In genomic region chr2:129166466-129167463, GRCm38 (mm10) we compare ENCODE assay signal across 15 mouse cellular contexts. TPM values are rescaled to one million over a fixed set of nuclear protein-coding genes. Genes with fewer than 3 reads are reported as not detected.
DNase-seq lines count a peak whose midpoint lies in the region; ATAC-seq lines count a peak whose summit lies in the region.
"Had no signal": no experiment of that assay in that cellular context is flagged by ENCODE, and none has a peak within 500 bp of the region (broad histone marks: within the 10 kb centered on the region; RNA-seq: fewer than 3 reads in every experiment).

No protein-coding gene starts in this region.

- no peaks in the 10 kb centered on the region for H3K4me1 ChIP-seq in kidney, embryonic 16.5 days (ENCODE audit: insufficient read depth, low read length)
- peaks cover 4% of the 10 kb centered on the region; the same call in 1 of the 2 replicates for H3K4me1 ChIP-seq in heart, embryonic 15.5 days (replicated peaks)
- no peaks in the 10 kb centered on the region for H3K4me1 ChIP-seq in midbrain, embryonic 13.5 days (replicated peaks)
- H3K4me1 ChIP-seq: limb, embryonic 10.5 days; liver, embryonic 15.5 days; neural tube, embryonic 12.5 days had no signal

- H3K4me3 ChIP-seq in kidney, embryonic 16.5 days (ENCODE audit: low read length): no peak overlapping the region
- no peak overlapping the region for H3K4me3 ChIP-seq in heart, embryonic 15.5 days
- H3K4me3 ChIP-seq in midbrain, embryonic 13.5 days (replicated peaks): no peak overlapping the region
- H3K4me3 ChIP-seq: erythroblast, embryonic 14.5 days; limb, embryonic 10.5 days; liver, embryonic 15.5 days; neural tube, embryonic 12.5 days had no signal

- peaks cover 3% of the 10 kb centered on the region; the same call in 1 of the 2 replicates for H3K9me3 ChIP-seq in kidney, embryonic 16.5 days (ENCODE audit: low read length)
- peaks cover 4% of the 10 kb centered on the region; the same call in 1 of the 2 replicates for H3K9me3 ChIP-seq in heart, embryonic 15.5 days (replicated peaks)
- H3K9me3 ChIP-seq in midbrain, embryonic 13.5 days: 0 out of 2 replicates have a peak, but pooled peaks cover 3% of the 10 kb centered on the region
- H3K9me3 ChIP-seq: limb, embryonic 10.5 days; liver, embryonic 15.5 days; neural tube, embryonic 12.5 days had no signal

- 0 out of 2 replicates have a peak overlapping the region, but pooled peaks have one; percentile 32 for H3K27ac ChIP-seq in kidney, embryonic 16.5 days (ENCODE audit: low read length)
- peak overlapping the region; percentile 52 for H3K27ac ChIP-seq in heart, embryonic 15.5 days
- H3K27ac ChIP-seq in midbrain, embryonic 13.5 days: no peak overlapping the region
- H3K27ac ChIP-seq: limb, embryonic 10.5 days; liver, embryonic 15.5 days; neural tube, embryonic 12.5 days had no signal

- WGBS in kidney, embryonic 16.5 days: 78% methylated on average over 10 of the region's 10 CpGs
- WGBS in heart, embryonic 15.5 days: 41% methylated on average over 10 of the region's 10 CpGs
- WGBS in midbrain, embryonic 13.5 days: 70% methylated on average over 10 of the region's 10 CpGs

- no peaks in the 10 kb centered on the region for H3K27me3 ChIP-seq in kidney, embryonic 16.5 days (ENCODE audit: insufficient read depth, low read length)
- no peaks in the 10 kb centered on the region for H3K27me3 ChIP-seq in heart, embryonic 15.5 days
- no peaks in the 10 kb centered on the region for H3K27me3 ChIP-seq in midbrain, embryonic 13.5 days
- H3K27me3 ChIP-seq: neural tube, embryonic 12.5 days had no signal

- no peak for DNase-seq in kidney, postnatal 4 days
- DNase-seq in 416B (ENCODE audit: low read depth): peak; percentile 86
- DNase-seq in MN1 (ENCODE audit: low spot score): peak; percentile 33
- no peak for DNase-seq in right cerebral cortex, postnatal 25 days
- DNase-seq: adrenal gland, postnatal 36 days; kidney, postnatal 10 days; midbrain, embryonic 14.5 days had no signal

- H3K4me2 ChIP-seq in kidney, embryonic 16.5 days (replicated peaks; ENCODE audit: low read depth, low read length): no peak overlapping the region
- no peak overlapping the region for H3K4me2 ChIP-seq in heart, embryonic 15.5 days
- H3K4me2 ChIP-seq in midbrain, embryonic 13.5 days (replicated peaks): no peak overlapping the region
- H3K4me2 ChIP-seq: liver, embryonic 15.5 days; neural tube, embryonic 12.5 days had no signal

- ATAC-seq in kidney, embryonic 16.5 days (ENCODE audit: low FRiP score, low TSS enrichment): no peak
- peak; percentile 64; the same call in 1 of the 2 replicates for ATAC-seq in heart, embryonic 15.5 days (replicated peaks; ENCODE audit: insufficient number of reproducible peaks, insufficient read depth, low FRiP score, low read depth)
- ATAC-seq in midbrain, embryonic 13.5 days: no peak
- ATAC-seq: hindbrain, embryonic 16.5 days had no signal

- H3K36me3 ChIP-seq in kidney, embryonic 16.5 days (ENCODE audit: insufficient read depth, low read length): no peaks in the 10 kb centered on the region
- no peaks in the 10 kb centered on the region for H3K36me3 ChIP-seq in heart, embryonic 15.5 days
- no peaks in the 10 kb centered on the region for H3K36me3 ChIP-seq in midbrain, embryonic 13.5 days
- H3K36me3 ChIP-seq: limb, embryonic 10.5 days; liver, embryonic 15.5 days; neural tube, embryonic 12.5 days had no signal

- no peak overlapping the region for H3K9ac ChIP-seq in kidney, embryonic 16.5 days (replicated peaks; ENCODE audit: low read length)
- no peak overlapping the region for H3K9ac ChIP-seq in heart, embryonic 15.5 days
- no peak overlapping the region for H3K9ac ChIP-seq in midbrain, embryonic 13.5 days (replicated peaks)
- H3K9ac ChIP-seq: liver, embryonic 15.5 days; neural tube, embryonic 12.5 days had no signal

RNA-seq across cellular contexts. Expression of gene Slc20a1, which starts 31.8 kb away (rescaled TPM):
- 28.3 and 31.3 TPM in 2 replicates for polyA plus RNA-seq in kidney, embryonic 16.5 days (2015; fragmentation: Nextera tagmentation; extraction: Ambion mirVana)
- 16.3 and 17.9 TPM in 2 replicates for polyA plus RNA-seq in heart, embryonic 15.5 days (2015; fragmentation: Nextera tagmentation; extraction: Ambion mirVana)
- 52.4 and 53.1 TPM in 2 replicates for polyA plus RNA-seq in midbrain, embryonic 13.5 days (2015; fragmentation: Nextera tagmentation; extraction: Ambion mirVana)

RNA-seq across cellular contexts. Expression of gene Chchd5, which starts 37.3 kb away (rescaled TPM):
- polyA plus RNA-seq in kidney, embryonic 16.5 days (2015; fragmentation: Nextera tagmentation; extraction: Ambion mirVana): 26.1 and 27.0 TPM in 2 replicates
- 17.0 and 18.5 TPM in 2 replicates for polyA plus RNA-seq in heart, embryonic 15.5 days (2015; fragmentation: Nextera tagmentation; extraction: Ambion mirVana)
- polyA plus RNA-seq in midbrain, embryonic 13.5 days (2015; fragmentation: Nextera tagmentation; extraction: Ambion mirVana): 29.2 and 30.4 TPM in 2 replicates

Comparison
In these comparisons a context has a peak if more than half of its experiments do, and no peak if none do; other contexts are left out.
1. DNase-seq: peak in 416B (single experiment) and MN1 (single experiment); none in kidney, postnatal 4 days (0 of 2) and right cerebral cortex, postnatal 25 days (single experiment).